Mouse (Mus musculus) cerebellum, adult 11-12 months (tissue): ENCODE measurements around the gene Pex7.
A peak's percentile ranks its signal among the peaks of the same experiment; 100 is the strongest.

Experiments used
- DNase-seq: peaks from one replicate; pipeline ENCODE4 v3.0.0; 2022

Gene Pex7

GRCm38 (mm10) chr10:19876669-19877068, 30.8 kb downstream of the Pex7 start:
- DNase-seq: no peak

- DNase-seq: no peak
Measured at GRCm38 (mm10) chr10:19875346-19875745, 32.1 kb downstream of the Pex7 start.

GRCm38 (mm10) chr10:19855597-19856306, 51.7 kb downstream of the Pex7 start:
- DNase-seq: no peak

- DNase-seq: no peak
Measured at GRCm38 (mm10) chr10:19853609-19854008, 53.9 kb downstream of the Pex7 start.

- DNase-seq: no peak
Measured at GRCm38 (mm10) chr10:19852776-19853175, 54.7 kb downstream of the Pex7 start.

GRCm38 (mm10) chr10:19850998-19851691, 56.3 kb downstream of the Pex7 start, which contains the start of gene Slc35d3:
Slc35d3 (minus strand) TSS chr10:19851459.
- no peak for DNase-seq

- DNase-seq: peak; percentile 9
Measured at GRCm38 (mm10) chr10:19850544-19850997, 56.9 kb downstream of the Pex7 start.

GRCm38 (mm10) chr10:19849771-19850365, 57.6 kb downstream of the Pex7 start:
- no peak for DNase-seq

- DNase-seq: no peak
Measured at GRCm38 (mm10) chr10:19848928-19849770, 58.3 kb downstream of the Pex7 start.

- no peak for DNase-seq
Measured at GRCm38 (mm10) chr10:19839836-19840235, 67.7 kb downstream of the Pex7 start.

GRCm38 (mm10) chr10:19835887-19836710, 71.4 kb downstream of the Pex7 start:
- DNase-seq: no peak

GRCm38 (mm10) chr10:19834222-19834621, 73.3 kb downstream of the Pex7 start:
- DNase-seq: no peak

GRCm38 (mm10) chr10:19831072-19831849, 76.2 kb downstream of the Pex7 start:
- DNase-seq: no peak

GRCm38 (mm10) chr10:19820986-19821385, 86.5 kb downstream of the Pex7 start:
- no peak for DNase-seq

GRCm38 (mm10) chr10:19818723-19819355, 88.7 kb downstream of the Pex7 start:
- DNase-seq: no peak

GRCm38 (mm10) chr10:19815371-19815770, 92.1 kb downstream of the Pex7 start:
- DNase-seq: peak; percentile 8

- no peak for DNase-seq
Measured at GRCm38 (mm10) chr10:19811436-19812172, 95.9 kb downstream of the Pex7 start.

- no peak for DNase-seq
Measured at GRCm38 (mm10) chr10:19804763-19805162, 102.7 kb downstream of the Pex7 start.
